In the genomic region with DNA sequence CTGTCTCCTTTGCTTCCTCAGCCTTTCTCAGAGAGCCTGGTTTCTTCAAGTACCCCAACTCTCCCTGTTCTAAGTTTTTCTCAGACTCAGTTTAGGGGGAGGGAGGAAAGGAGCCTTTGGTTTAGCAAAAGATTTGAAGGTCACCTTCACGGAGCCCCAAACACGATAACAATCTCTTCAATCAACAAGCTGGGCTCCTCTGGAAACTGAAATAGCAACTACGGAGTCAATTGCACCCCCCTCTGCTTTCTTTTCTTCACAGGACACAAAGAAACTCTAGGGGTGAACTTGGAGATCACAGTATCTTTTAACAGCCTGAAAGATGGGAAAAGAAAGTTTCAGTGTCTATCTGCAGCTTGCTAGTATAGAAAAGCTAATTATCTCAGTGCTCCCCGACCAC, we compare ENCODE assay signal across 21 mouse cellular contexts.
DNase-seq lines count a peak whose midpoint lies in the region; TF ChIP-seq lines count a peak whose summit lies in the region.
"Had no signal": no experiment of that assay in that cellular context is flagged by ENCODE, and none has a peak within 500 bp of the region (broad histone marks: within the 10 kb centered on the region; RNA-seq: fewer than 3 reads in every experiment).

No protein-coding gene starts in this region.

- TF ChIP-seq EP300 in ES-Bruce4 (IDR thresholded peaks at IDR 0.05; ENCODE audit: insufficient read depth, low read depth, low read length), result no peak

- peak; percentile 93 for DNase-seq in R1 (ENCODE audit: low read depth, low spot score)
- DNase-seq in adrenal gland, postnatal 14 days, result no peak
- no peak for DNase-seq in left cerebral cortex, postnatal 14 days (ENCODE audit: low spot score in 2 of 2)
- DNase-seq in embryo, embryonic 10.5 days (ENCODE audit: low spot score), result no peak
- DNase-seq: adrenal gland, adult 2 months; adrenal gland, postnatal 25 days; embryo, embryonic 11 days; gastrocnemius, postnatal 10 days; gastrocnemius, postnatal 36 days; heart, adult 2 months; heart, postnatal 14 days had no signal

- H3K36me3 ChIP-seq in E14TG2a.4 (ENCODE audit: insufficient read depth, low read length), result peaks cover 14% of the 10 kb centered on the region
- no peaks in the 10 kb centered on the region for H3K36me3 ChIP-seq in ES-Bruce4 (ENCODE audit: control insufficient read depth, insufficient read depth, low read length, poor library complexity, severe bottlenecking)
- H3K36me3 ChIP-seq: embryonic facial prominence, embryonic 10.5 days; embryonic facial prominence, embryonic 13.5 days; forebrain, embryonic 12.5 days; heart, embryonic 10.5 days; heart, embryonic 13.5 days; hindbrain, embryonic 12.5 days; hindbrain, embryonic 15.5 days had no signal

- no peaks in the 10 kb centered on the region for H3K27me3 ChIP-seq in E14TG2a.4 (ENCODE audit: insufficient read depth, low read length)
- H3K27me3 ChIP-seq in ES-Bruce4 (ENCODE audit: control insufficient read depth, insufficient read depth, low read length, poor library complexity, severe bottlenecking), result no peaks in the 10 kb centered on the region
- H3K27me3 ChIP-seq: embryonic facial prominence, embryonic 13.5 days; heart, embryonic 13.5 days; hindbrain, embryonic 15.5 days had no signal

- TF ChIP-seq POLR2A in ES-Bruce4 (IDR thresholded peaks at IDR 0.05; ENCODE audit: insufficient read depth, low read length), result no peak

- intact Hi-C loops in left cerebral cortex, postnatal 14 days (cut with DNase I), result no loop called here

- peak overlapping the region; percentile 42 for H3K4me3 ChIP-seq in E14TG2a.4 (replicated peaks; ENCODE audit: low read length)
- H3K4me3 ChIP-seq in ES-Bruce4 (ENCODE audit: low read depth, low read length), result no peak overlapping the region
- H3K4me3 ChIP-seq: embryonic facial prominence, embryonic 10.5 days; embryonic facial prominence, embryonic 13.5 days; erythroblast, embryonic 14.5 days; forebrain, embryonic 12.5 days; heart, adult 2 months; heart, embryonic 10.5 days; heart, embryonic 13.5 days; hindbrain, embryonic 12.5 days; hindbrain, embryonic 15.5 days had no signal

- H3K9me3 ChIP-seq in E14TG2a.4 (ENCODE audit: low read length) (peaks cover 37% of the 10 kb centered on the region), ES-Bruce4 (replicated peaks; ENCODE audit: control insufficient read depth, insufficient read depth, low read length, poor library complexity, severe bottlenecking) (no peaks in the 10 kb centered on the region; the same call in 1 of the 2 replicates)
- H3K9me3 ChIP-seq: embryonic facial prominence, embryonic 10.5 days; embryonic facial prominence, embryonic 13.5 days; forebrain, embryonic 12.5 days; heart, embryonic 10.5 days; heart, embryonic 13.5 days; hindbrain, embryonic 12.5 days; hindbrain, embryonic 15.5 days had no signal

- TF ChIP-seq CTCF in E14TG2a.4 (conservative IDR thresholded peaks at IDR 0.05; ENCODE audit: low read length) (no peak), ES-Bruce4 (IDR thresholded peaks at IDR 0.05; ENCODE audit: low read depth, low read length) (no peak)

- H3K4me1 ChIP-seq in E14TG2a.4 (replicated peaks; ENCODE audit: low read depth, low read length) (peaks cover 71% of the 10 kb centered on the region), ES-Bruce4 (ENCODE audit: control insufficient read depth, insufficient read depth, low read length) (no peaks in the 10 kb centered on the region)
- H3K4me1 ChIP-seq: embryonic facial prominence, embryonic 10.5 days; embryonic facial prominence, embryonic 13.5 days; heart, embryonic 10.5 days; heart, embryonic 13.5 days; hindbrain, embryonic 12.5 days; hindbrain, embryonic 15.5 days had no signal

- H3K27ac ChIP-seq in ES-Bruce4 (ENCODE audit: insufficient read depth, low read length), result peak overlapping the region; percentile 74
- H3K27ac ChIP-seq: embryonic facial prominence, embryonic 10.5 days; embryonic facial prominence, embryonic 13.5 days; forebrain, embryonic 12.5 days; heart, adult 2 months; heart, embryonic 10.5 days; heart, embryonic 13.5 days; hindbrain, embryonic 12.5 days; hindbrain, embryonic 15.5 days had no signal

- H3K9ac ChIP-seq in ES-Bruce4 (ENCODE audit: low read depth, poor library complexity, severe bottlenecking), result no peak overlapping the region
- H3K9ac ChIP-seq: embryonic facial prominence, embryonic 13.5 days; forebrain, embryonic 12.5 days; heart, embryonic 13.5 days; hindbrain, embryonic 12.5 days; hindbrain, embryonic 15.5 days had no signal
